Mouse (Mus musculus): Measurements from ENCODE around the gene Celf5. TPM values are rescaled to one million over a fixed set of nuclear protein-coding genes. Genes with fewer than 3 reads are reported as not detected.

The Celf5 gene
- 0.77 and 1.4 TPM in 2 replicates for polyA plus RNA-seq (2012; rRNA removed)

DNA sequence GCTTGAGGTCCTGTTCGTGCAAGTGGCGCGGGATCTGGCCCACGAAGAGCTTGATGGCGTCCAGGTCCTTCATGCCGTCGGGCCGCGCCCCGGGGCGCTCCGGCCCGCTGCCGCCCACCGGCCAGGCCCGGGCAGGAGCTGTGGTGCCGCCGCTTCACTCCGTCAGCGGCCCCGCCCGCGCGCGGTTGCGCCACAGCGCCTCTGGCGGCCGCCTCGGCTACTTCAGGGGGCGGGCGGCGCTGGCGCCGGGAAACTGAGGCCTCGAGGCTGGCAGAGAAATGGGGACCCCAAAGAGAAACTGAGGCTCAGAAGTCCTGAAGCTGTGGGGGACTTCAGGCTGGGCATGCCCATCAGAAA lies at the start of gene Celf5:
Gene Celf5, minus strand, starts transcription at position 177 of the 357 bp plus-strand sequence.

GRCm38 (mm10) chr10:81524051-81524605 lies 41.6 kb upstream of the Celf5 start, which contains the start of gene Gna15:
Gene Gna15 (minus strand): TSS chr10:81524225.

GRCm38 (mm10) chr10:81500032-81500431 lies 17.5 kb upstream of the Celf5 start, which contains the start of gene S1pr4:
Gene S1pr4 (minus strand): TSS chr10:81500132.

DNA sequence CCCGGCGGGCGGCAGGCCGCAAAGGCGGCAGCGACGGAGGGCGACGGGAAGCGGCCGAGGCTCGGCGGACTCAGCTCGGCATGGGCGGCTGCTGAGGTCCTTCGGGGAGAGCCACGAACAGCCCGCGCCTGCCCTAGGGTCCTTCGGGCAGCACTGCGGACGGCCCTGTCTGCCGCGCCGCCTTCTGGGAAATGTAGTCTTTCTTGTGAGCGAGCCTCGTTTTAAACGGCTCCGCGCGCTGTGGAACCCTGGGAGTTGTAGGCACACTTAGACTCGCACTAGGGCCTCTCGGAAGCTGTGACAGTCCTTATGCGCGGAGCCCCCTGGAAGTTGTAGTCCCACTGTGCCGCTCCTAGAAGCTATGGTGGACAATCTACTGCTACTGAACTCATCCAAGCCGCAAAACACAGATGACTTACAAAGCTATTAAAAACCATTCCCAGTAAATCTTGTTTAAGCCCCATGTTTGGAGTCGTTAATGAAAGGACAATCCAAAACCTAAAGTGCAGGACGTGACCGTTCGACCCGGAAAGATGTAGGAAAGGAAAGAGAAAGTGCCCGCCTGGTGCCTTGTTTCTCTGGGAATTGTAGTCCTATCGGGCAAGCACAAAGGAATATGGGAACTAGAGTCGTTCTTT lies 13.9 kb upstream of the Celf5 start, which contains the start of gene Ncln:
Gene Ncln, minus strand, starts transcription at position 129 of the 638 bp plus-strand sequence.

DNA sequence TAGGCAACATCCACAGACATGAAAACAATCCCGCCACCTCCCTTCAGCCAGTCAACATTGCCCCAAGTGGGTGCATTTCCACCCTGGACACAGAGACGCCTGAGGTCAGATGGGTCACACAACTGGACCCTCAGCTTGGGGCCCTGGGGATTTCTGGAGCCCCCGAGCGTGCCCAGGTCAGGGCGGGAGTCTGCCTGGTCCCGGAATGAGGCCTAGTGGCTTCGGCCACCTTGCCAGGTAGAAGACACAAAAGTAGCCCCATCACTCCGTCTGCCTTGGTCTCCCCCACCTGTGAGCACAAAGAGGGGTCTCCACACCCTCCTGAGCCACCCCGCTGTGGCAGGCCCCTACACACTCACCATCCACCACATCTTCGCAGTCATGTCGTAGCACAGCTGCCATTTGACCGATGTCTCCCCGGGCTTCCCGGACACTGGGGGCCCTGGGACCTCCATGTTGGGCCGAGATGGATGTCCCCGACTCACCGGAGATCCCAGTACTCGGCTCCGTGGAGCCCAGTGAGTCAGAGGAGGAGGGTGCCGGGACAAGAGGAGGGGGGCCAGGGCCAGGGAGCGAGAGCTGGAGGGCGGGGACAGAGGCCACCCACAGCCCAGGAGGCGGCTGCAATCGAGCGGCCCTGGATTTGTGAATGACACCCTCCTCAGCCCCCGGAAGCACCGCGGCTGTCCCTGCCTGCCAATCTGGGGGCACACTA lies 27.2 kb downstream of the Celf5 start, which contains the start of gene Nfic:
Gene Nfic, minus strand, starts transcription at position 455 of the 715 bp plus-strand sequence.

Other genes starting within 250 kb of the Celf5 start
- 48.7 and 50.1 TPM in 2 replicates for gene Zfr2, start 249.6 kb downstream of the Celf5 start, polyA plus RNA-seq (2012; rRNA removed)
- gene Matk, start 229.8 kb downstream of the Celf5 start, polyA plus RNA-seq (2012; rRNA removed), result 3.3 and 4.2 TPM in 2 replicates
- gene Mrpl54, start 215.8 kb downstream of the Celf5 start, polyA plus RNA-seq (2012; rRNA removed), result 134 and 190 TPM in 2 replicates
- 170 and 185 TPM in 2 replicates for gene Apba3, start 215.7 kb downstream of the Celf5 start, polyA plus RNA-seq (2012; rRNA removed)
- gene Tjp3, start 191.1 kb downstream of the Celf5 start, polyA plus RNA-seq (2012; rRNA removed), result 18.6 and 20.4 TPM in 2 replicates
- gene Pip5k1c, start 189.7 kb downstream of the Celf5 start, polyA plus RNA-seq (2012; rRNA removed), result 90.4 and 97.0 TPM in 2 replicates
- gene Cactin, start 161.6 kb downstream of the Celf5 start, polyA plus RNA-seq (2012; rRNA removed), result 45.0 and 53.4 TPM in 2 replicates
- gene Tbxa2r, start 154.0 kb downstream of the Celf5 start, polyA plus RNA-seq (2012; rRNA removed), result 34.6 and 38.7 TPM in 2 replicates
- gene Gipc3, start 139.4 kb downstream of the Celf5 start, polyA plus RNA-seq (2012; rRNA removed), result 1.8 and 2.4 TPM in 2 replicates
- gene Hmg20b, start 132.2 kb downstream of the Celf5 start, polyA plus RNA-seq (2012; rRNA removed), result 168 and 202 TPM in 2 replicates
- gene Mfsd12, start 125.2 kb downstream of the Celf5 start, polyA plus RNA-seq (2012; rRNA removed), result 43.4 and 67.4 TPM in 2 replicates
- gene 4930404N11Rik, start 116.9 kb downstream of the Celf5 start, polyA plus RNA-seq (2012; rRNA removed), result 13.7 and 14.3 TPM in 2 replicates
- gene Fzr1, start 104.2 kb downstream of the Celf5 start, polyA plus RNA-seq (2012; rRNA removed), result 189 and 205 TPM in 2 replicates
- gene Dohh, start 98.3 kb downstream of the Celf5 start, polyA plus RNA-seq (2012; rRNA removed), result 178 and 192 TPM in 2 replicates
- 10.9 and 15.0 TPM in 2 replicates for gene Gm48551, start 98.2 kb downstream of the Celf5 start, polyA plus RNA-seq (2012; rRNA removed)
- gene Gm48552, start 93.7 kb downstream of the Celf5 start, polyA plus RNA-seq (2012; rRNA removed), result 9.3 and 10.3 TPM in 2 replicates
- gene Smim24, start 89.7 kb downstream of the Celf5 start, polyA plus RNA-seq (2012; rRNA removed), result 16.3 and 19.5 TPM in 2 replicates
- 63.2 and 87.3 TPM in 2 replicates for gene Nfic, start 27.1 kb downstream of the Celf5 start, polyA plus RNA-seq (2012; rRNA removed)
- 384 and 527 TPM in 2 replicates for gene Ncln, start 13.7 kb upstream of the Celf5 start, polyA plus RNA-seq (2012; rRNA removed)
- gene S1pr4, start 17.4 kb upstream of the Celf5 start, polyA plus RNA-seq (2012; rRNA removed), result 4.2 and 5.4 TPM in 2 replicates
- 3.2 and 3.5 TPM in 2 replicates for gene Gna15, start 41.5 kb upstream of the Celf5 start, polyA plus RNA-seq (2012; rRNA removed)
- 162 and 181 TPM in 2 replicates for gene Gna11, start 62.5 kb upstream of the Celf5 start, polyA plus RNA-seq (2012; rRNA removed)
- 2,184 and 2,590 TPM in 2 replicates for gene Aes, start 76.8 kb upstream of the Celf5 start, polyA plus RNA-seq (2012; rRNA removed)
- gene Tle2, start 91.9 kb upstream of the Celf5 start, polyA plus RNA-seq (2012; rRNA removed), result 497 and 508 TPM in 2 replicates
- 192 and 202 TPM in 2 replicates for gene Tle6, start 118.4 kb upstream of the Celf5 start, polyA plus RNA-seq (2012; rRNA removed)
- 0.47 and 0.74 TPM in 2 replicates for gene BC025920, start 123.6 kb upstream of the Celf5 start, polyA plus RNA-seq (2012; rRNA removed)
- 59.4 and 65.9 TPM in 2 replicates for gene Sirt6, start 145.1 kb upstream of the Celf5 start, polyA plus RNA-seq (2012; rRNA removed)
- gene Ankrd24, start 145.8 kb upstream of the Celf5 start, polyA plus RNA-seq (2012; rRNA removed), result 62.1 and 90.5 TPM in 2 replicates
- gene Gm10778, start 166.3 kb upstream of the Celf5 start, polyA plus RNA-seq (2012; rRNA removed), result 0.10 and 0.26 TPM in 2 replicates
- 0.21 and 0.46 TPM in 2 replicates for gene Zfp433, start 222.1 kb upstream of the Celf5 start, polyA plus RNA-seq (2012; rRNA removed)